12 mouse cellular contexts compared by ENCODE assay signal in genomic region chr1:152524098-152524892, GRCm38 (mm10).
DNase-seq lines count a peak whose midpoint lies in the region; ATAC-seq and TF ChIP-seq lines count a peak whose summit lies in the region.
"Had no signal": no experiment of that assay in that cellular context is flagged by ENCODE, and none has a peak within 500 bp of the region (broad histone marks: within the 10 kb centered on the region; RNA-seq: fewer than 3 reads in every experiment).

No protein-coding gene starts in this region.

- H3K36me3 ChIP-seq in forebrain, embryonic 14.5 days (ENCODE audit: control insufficient read depth, insufficient read depth, low read length) = peaks cover 14% of the 10 kb centered on the region
- peaks cover 26% of the 10 kb centered on the region for H3K36me3 ChIP-seq in forebrain, embryonic 13.5 days (ENCODE audit: poor library complexity, severe bottlenecking)
- H3K36me3 ChIP-seq in limb, embryonic 13.5 days = peaks cover 76% of the 10 kb centered on the region
- peaks cover 95% of the 10 kb centered on the region for H3K36me3 ChIP-seq in limb, embryonic 10.5 days
- H3K36me3 ChIP-seq: G1E had no signal

- TF ChIP-seq POLR2A in olfactory bulb, adult 2 months (IDR thresholded peaks at IDR 0.05; ENCODE audit: insufficient read depth, low read depth, low read length) = no peak

- 0 out of 2 replicates have a peak, but pooled peaks have one; percentile 22 for ATAC-seq in forebrain, embryonic 14.5 days
- ATAC-seq in forebrain, embryonic 13.5 days = no peak
- 0 out of 2 replicates have a peak, but pooled peaks have one; percentile 12 for ATAC-seq in limb, embryonic 13.5 days (ENCODE audit: low FRiP score, low read depth)
- no peak for ATAC-seq in inflammation-experienced regulatory T-cells, adult 6 months

- no peak overlapping the region for H3K4me2 ChIP-seq in forebrain, embryonic 14.5 days (ENCODE audit: low read length)
- H3K4me2 ChIP-seq in forebrain, embryonic 13.5 days = no peak overlapping the region
- no peak overlapping the region for H3K4me2 ChIP-seq in limb, embryonic 13.5 days (replicated peaks)
- H3K4me2 ChIP-seq: embryonic facial prominence, embryonic 15.5 days; heart, embryonic 15.5 days had no signal

- no peak overlapping the region for H3K27ac ChIP-seq in forebrain, embryonic 14.5 days (ENCODE audit: low read depth, low read length)
- H3K27ac ChIP-seq in forebrain, embryonic 13.5 days = no peak overlapping the region
- H3K27ac ChIP-seq in limb, embryonic 13.5 days = no peak overlapping the region
- H3K27ac ChIP-seq in limb, embryonic 10.5 days = no peak overlapping the region
- H3K27ac ChIP-seq in olfactory bulb, adult 2 months (ENCODE audit: insufficient read depth, low read depth, low read length) = peak overlapping the region; percentile 7
- H3K27ac ChIP-seq: embryonic facial prominence, embryonic 15.5 days; kidney, postnatal 0 days had no signal

- H3K27me3 ChIP-seq in forebrain, embryonic 14.5 days (replicated peaks; ENCODE audit: control insufficient read depth, insufficient read depth, low read length) = no peaks in the 10 kb centered on the region
- no peaks in the 10 kb centered on the region for H3K27me3 ChIP-seq in forebrain, embryonic 13.5 days
- no peaks in the 10 kb centered on the region for H3K27me3 ChIP-seq in limb, embryonic 13.5 days
- no peaks in the 10 kb centered on the region for H3K27me3 ChIP-seq in limb, embryonic 10.5 days (ENCODE audit: low read depth, poor library complexity, severe bottlenecking)
- H3K27me3 ChIP-seq: embryonic facial prominence, embryonic 15.5 days; heart, embryonic 15.5 days had no signal

- TF ChIP-seq CTCF in olfactory bulb, adult 2 months (IDR thresholded peaks at IDR 0.05; ENCODE audit: insufficient read depth, low read depth, low read length) = no peak

- no peaks in the 10 kb centered on the region for H3K9me3 ChIP-seq in forebrain, embryonic 14.5 days (replicated peaks; ENCODE audit: control insufficient read depth, low read length)
- no peaks in the 10 kb centered on the region for H3K9me3 ChIP-seq in forebrain, embryonic 13.5 days (replicated peaks)
- no peaks in the 10 kb centered on the region for H3K9me3 ChIP-seq in limb, embryonic 13.5 days
- no peaks in the 10 kb centered on the region for H3K9me3 ChIP-seq in limb, embryonic 10.5 days (replicated peaks)
- H3K9me3 ChIP-seq: embryonic facial prominence, embryonic 15.5 days; heart, embryonic 15.5 days had no signal

- no peak overlapping the region for H3K4me3 ChIP-seq in forebrain, embryonic 14.5 days (ENCODE audit: low read depth, low read length)
- no peak overlapping the region for H3K4me3 ChIP-seq in forebrain, embryonic 13.5 days
- H3K4me3 ChIP-seq in limb, embryonic 13.5 days = no peak overlapping the region
- H3K4me3 ChIP-seq in limb, embryonic 10.5 days = no peak overlapping the region
- H3K4me3 ChIP-seq in olfactory bulb, adult 2 months (ENCODE audit: insufficient read depth, low read depth, low read length) = no peak overlapping the region
- H3K4me3 ChIP-seq: embryonic facial prominence, embryonic 15.5 days; heart, embryonic 15.5 days had no signal

- no peaks in the 10 kb centered on the region for H3K4me1 ChIP-seq in forebrain, embryonic 14.5 days (ENCODE audit: control insufficient read depth, insufficient read depth, low read length)
- H3K4me1 ChIP-seq in forebrain, embryonic 13.5 days = peaks cover 6% of the 10 kb centered on the region
- no peaks in the 10 kb centered on the region for H3K4me1 ChIP-seq in limb, embryonic 13.5 days
- no peaks in the 10 kb centered on the region for H3K4me1 ChIP-seq in limb, embryonic 10.5 days
- H3K4me1 ChIP-seq in olfactory bulb, adult 2 months (ENCODE audit: control insufficient read depth, insufficient read depth, low read length) = peaks cover 25% of the 10 kb centered on the region
- H3K4me1 ChIP-seq: embryonic facial prominence, embryonic 15.5 days had no signal

- WGBS in forebrain, embryonic 14.5 days = 88% methylated on average over 22 of the region's 22 CpGs
- 88% methylated on average over 22 of the region's 22 CpGs for whole genome bisulfite sequencing in forebrain, embryonic 13.5 days
- WGBS in limb, embryonic 13.5 days = 86% methylated on average over 22 of the region's 22 CpGs
- 88% methylated on average over 22 of the region's 22 CpGs for WGBS in limb, embryonic 10.5 days
- 59% methylated on average over 22 of the region's 22 CpGs for WGBS in olfactory bulb, adult 2 months

- no peak overlapping the region for H3K9ac ChIP-seq in forebrain, embryonic 14.5 days (ENCODE audit: low read length)
- H3K9ac ChIP-seq in forebrain, embryonic 13.5 days = no peak overlapping the region
- no peak overlapping the region for H3K9ac ChIP-seq in limb, embryonic 13.5 days
- H3K9ac ChIP-seq: embryonic facial prominence, embryonic 15.5 days had no signal

- DNase-seq in forebrain, embryonic 14.5 days (ENCODE audit: low spot score) = no peak
- no peak for DNase-seq in limb, embryonic 10.5 days (ENCODE audit: low spot score)
- peak; percentile 37 to 46 for DNase-seq in frontal cortex, postnatal 25 days (ENCODE audit: low spot score in 2 of 2)
- DNase-seq in liver = no peak

Comparison
In these comparisons a context has a peak if more than half of its experiments do, and no peak if none do; other contexts are left out.
1. ATAC-seq: peak in forebrain, embryonic 14.5 days (single experiment) and limb, embryonic 13.5 days (single experiment); none in forebrain, embryonic 13.5 days (single experiment) and inflammation-experienced regulatory T-cells, adult 6 months (single experiment).
2. DNase-seq: peak in frontal cortex, postnatal 25 days (2 of 2); none in forebrain, embryonic 14.5 days (single experiment), limb, embryonic 10.5 days (single experiment) and liver (single experiment).